Mouse (Mus musculus): ENCODE measurements around the gene Phc2.
A peak's percentile ranks its signal among the peaks of the same experiment; 100 is the strongest.

Gene Phc2

DNA sequence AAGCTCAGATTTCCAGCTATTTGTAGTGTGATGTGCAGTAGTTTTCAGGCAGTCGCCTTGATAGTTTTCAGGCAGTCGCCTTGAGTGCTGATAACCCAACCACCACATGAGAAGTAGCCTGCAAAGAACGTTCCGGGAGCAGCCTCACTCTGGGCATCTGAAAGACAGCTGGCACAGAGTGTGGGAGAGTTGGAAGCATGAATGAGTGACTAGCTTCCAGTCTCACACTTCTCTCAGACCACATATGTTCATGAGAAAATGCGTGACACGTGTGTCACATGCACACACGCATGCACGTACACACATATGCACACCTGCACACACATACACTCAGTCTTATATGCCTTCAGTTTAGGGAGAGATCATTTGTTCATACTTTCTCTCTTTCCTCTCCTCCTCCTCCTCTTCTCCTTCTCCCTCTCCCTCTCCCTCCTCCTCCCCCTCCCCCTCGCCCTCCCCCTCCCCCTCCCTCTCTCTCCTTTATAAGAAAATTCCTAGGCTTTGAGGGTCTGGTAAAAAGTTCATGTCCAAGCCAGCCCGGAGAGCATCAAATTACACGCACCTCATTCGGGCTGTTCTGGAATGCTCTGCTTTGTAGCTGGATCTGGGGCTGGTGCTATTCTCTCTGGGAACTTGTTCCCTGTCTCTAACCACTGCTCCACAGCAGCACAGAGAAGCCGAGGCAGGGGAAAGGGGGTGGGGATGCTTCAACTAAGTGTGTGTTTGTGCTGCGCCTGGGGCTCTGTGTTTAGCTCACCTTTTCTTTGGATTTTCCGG lies 37.8 kb downstream of the Phc2 start:
- DNase-seq: no peak

GRCm38 (mm10) chr4:128693207-128693606 lies 38.7 kb downstream of the Phc2 start:
- no peak for DNase-seq

DNA sequence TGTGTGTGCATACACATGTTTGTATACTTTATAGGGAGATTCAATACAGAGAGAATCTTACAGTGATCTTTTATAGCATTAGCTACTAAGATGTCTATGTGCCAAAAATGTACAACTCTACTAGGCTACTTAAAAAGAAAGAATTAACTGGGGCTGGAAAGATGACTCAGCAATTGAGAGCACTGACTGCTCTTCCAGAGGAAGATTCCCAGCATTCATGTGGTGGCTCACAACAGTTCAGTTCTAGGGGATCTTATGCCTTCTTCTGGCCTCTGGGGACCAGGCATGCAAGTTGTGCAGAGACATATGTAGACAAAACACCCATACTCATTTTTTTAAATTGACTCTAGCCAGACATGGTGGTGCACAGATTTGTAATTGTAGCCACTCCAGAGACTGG lies 39.8 kb downstream of the Phc2 start:
- no peak for DNase-seq

DNA sequence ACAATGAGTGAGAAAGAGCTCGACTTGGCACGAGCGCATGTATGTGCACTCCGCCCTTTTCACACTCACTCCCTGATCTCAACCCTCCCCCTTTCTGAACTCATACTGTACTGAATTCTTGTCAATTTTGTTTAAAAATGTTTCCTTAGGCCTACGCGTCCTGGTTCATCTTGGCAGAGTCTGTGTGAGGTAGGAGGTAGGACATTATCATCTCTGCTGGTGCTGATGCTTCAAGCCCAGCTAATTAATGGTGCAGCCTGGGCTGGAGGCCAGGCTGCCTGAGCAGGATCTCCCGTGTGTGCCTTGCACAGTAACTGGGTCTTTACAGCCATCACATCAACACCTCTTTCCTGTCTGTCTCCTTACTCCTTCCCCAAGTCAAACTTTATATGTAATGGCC lies 40.6 kb downstream of the Phc2 start:
- peak; percentile 43 to 61 for DNase-seq

GRCm38 (mm10) chr4:128698011-128698861 lies 43.7 kb downstream of the Phc2 start:
- DNase-seq: no peak

DNA sequence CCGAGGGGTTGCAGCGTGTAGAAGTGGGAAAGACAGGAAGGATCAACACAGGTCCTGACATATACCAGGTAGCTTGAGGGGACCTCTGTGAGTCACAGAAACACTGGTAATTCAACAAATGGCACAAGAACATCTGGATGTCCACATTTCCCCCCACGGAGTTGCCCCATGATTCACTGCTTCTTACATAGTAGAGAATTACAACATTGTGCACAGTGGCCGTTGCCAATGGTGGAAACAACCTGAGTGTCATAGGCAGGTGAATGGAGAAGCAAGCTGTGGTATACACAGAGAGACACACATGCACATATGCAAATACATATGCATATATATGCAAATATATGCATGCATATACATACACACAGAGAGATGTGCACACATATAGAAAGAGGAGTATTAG lies 45.4 kb downstream of the Phc2 start:
- no peak for DNase-seq

DNA sequence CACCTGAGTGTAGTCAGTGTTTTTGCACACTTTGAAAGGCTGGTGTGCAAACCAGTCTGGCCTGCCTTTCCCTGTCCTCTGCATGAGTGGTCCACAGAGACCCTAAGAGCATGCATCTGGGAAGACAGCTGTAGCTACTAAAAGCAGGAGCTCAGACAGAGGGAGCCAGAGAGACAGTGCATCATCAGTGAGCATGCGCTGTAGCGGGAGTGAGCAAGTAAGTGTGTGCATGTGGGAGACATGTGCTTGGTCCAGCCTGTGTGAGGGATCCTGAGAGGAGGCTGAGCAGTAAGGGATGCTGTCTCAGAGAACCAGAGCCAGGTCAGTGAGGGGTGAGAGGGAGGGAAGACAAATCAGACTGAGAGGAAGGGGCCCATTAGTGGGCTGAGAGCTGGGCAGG lies 46.0 kb downstream of the Phc2 start:
- DNase-seq: no peak

GRCm38 (mm10) chr4:128705138-128705720 lies 50.7 kb downstream of the Phc2 start:
- DNase-seq: peak; percentile 65 to 75

- DNase-seq: no peak
Measured at GRCm38 (mm10) chr4:128706626-128707025, 52.1 kb downstream of the Phc2 start.

GRCm38 (mm10) chr4:128707384-128707783 lies 52.9 kb downstream of the Phc2 start:
- no peak for DNase-seq

DNA sequence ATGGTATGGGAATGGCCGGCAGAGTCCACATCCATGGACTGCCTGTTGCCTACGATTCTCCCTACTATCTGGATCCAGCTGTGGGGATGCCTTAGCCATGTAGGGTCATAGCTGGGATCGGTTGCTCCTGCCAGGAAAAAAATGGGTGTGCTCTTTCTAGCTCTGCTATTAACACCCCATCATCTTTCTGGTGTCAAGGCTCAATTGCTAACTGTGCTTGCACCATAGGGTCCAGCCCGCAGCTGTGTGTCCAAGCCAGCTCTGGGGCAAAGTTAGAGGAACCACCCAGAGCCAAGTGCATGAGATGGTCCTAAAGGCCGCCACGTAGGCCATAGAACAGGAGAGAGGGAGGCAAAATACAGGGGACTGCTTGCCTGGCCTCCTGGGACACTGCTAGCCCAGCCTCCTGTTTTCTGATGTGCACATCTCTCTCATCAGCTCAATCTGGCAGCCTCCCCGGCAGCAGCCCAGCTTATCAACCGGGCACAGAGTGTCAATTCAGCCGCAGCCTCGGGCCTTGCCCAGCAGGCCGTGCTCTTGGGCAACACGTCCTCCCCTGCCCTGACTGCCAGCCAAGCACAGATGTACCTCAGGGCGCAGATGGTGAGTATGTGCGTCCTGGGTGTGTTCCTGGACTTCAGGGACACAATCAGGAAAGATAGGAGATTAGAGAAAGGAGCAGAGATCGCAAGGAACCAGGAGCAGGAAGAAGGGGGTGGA lies 54.7 kb downstream of the Phc2 start:
- DNase-seq: peak; percentile 63 to 68

DNA sequence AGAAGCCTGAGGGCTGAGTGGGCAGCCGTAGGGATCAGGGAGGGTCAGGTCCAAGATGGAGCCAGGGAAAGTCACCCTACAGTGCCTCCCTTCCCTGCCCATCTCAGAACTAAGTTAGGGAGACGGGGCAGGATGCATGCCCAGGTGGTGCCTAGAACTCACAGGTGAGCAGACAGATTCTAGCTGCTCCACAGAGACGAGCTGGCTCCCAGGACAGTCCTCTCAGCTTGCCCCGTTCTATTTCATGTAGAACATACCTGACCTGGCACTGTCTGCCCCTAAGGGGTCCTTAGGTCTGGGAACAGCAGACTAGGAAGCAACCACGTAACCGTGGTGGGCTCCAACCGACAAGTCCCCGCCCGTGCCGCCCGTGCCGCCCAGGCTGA lies 55.3 kb downstream of the Phc2 start:
- DNase-seq: peak in 1 of 2 experiments; percentile 57

GRCm38 (mm10) chr4:128710286-128710685 lies 55.8 kb downstream of the Phc2 start:
- peak; percentile 66 to 72 for DNase-seq

- peak in 1 of 2 experiments; percentile 57 for DNase-seq
Measured at GRCm38 (mm10) chr4:128710800-128711199, 56.3 kb downstream of the Phc2 start.

GRCm38 (mm10) chr4:128711455-128712135 lies 57.1 kb downstream of the Phc2 start:
- DNase-seq: peak; percentile 95 to 96

DNA sequence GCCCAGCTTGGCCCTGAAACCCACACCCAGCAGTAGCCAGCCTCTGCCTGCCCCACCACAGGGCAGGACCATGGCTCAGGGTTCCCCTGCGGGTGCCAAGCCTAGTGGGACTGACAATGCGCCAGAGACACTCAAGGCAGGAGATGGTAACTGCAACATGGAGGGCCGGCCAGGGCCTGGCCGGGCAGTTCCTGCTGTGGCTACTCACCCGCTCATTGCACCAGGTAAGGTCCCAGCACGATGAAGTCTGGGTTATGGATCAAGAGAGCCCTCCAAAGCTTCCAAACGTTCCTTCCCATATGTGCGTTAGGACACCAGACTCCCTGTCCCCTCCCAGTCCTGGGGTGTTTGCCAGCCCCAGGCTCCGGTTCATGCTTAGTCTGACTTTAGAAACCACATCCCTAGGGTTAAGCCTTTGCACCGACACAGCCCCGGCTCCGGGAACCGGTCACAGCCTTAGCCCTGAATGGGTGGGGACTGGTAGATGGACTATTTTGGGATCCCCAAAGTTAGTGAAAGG lies 57.7 kb downstream of the Phc2 start:
- DNase-seq: peak; percentile 58 to 60

DNA sequence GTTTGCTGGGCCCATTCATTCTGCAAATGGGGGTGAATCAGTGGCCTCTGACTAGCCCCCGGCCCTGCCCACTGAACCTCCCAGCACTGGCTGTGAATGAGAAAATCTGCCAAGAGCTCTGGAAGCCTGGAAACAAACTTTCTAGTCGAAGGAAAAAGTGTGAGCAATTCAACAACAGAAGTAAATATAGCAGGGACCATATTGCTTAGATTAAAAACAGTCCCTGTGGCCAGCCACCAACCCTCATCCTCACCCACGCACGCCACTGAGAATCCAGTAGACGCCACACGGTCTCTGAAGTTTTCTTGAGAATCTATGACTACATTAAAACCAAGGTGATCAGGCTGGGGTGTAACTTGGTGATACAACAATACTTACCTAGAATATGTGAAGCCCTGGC lies 58.4 kb downstream of the Phc2 start:
- no peak for DNase-seq

DNA sequence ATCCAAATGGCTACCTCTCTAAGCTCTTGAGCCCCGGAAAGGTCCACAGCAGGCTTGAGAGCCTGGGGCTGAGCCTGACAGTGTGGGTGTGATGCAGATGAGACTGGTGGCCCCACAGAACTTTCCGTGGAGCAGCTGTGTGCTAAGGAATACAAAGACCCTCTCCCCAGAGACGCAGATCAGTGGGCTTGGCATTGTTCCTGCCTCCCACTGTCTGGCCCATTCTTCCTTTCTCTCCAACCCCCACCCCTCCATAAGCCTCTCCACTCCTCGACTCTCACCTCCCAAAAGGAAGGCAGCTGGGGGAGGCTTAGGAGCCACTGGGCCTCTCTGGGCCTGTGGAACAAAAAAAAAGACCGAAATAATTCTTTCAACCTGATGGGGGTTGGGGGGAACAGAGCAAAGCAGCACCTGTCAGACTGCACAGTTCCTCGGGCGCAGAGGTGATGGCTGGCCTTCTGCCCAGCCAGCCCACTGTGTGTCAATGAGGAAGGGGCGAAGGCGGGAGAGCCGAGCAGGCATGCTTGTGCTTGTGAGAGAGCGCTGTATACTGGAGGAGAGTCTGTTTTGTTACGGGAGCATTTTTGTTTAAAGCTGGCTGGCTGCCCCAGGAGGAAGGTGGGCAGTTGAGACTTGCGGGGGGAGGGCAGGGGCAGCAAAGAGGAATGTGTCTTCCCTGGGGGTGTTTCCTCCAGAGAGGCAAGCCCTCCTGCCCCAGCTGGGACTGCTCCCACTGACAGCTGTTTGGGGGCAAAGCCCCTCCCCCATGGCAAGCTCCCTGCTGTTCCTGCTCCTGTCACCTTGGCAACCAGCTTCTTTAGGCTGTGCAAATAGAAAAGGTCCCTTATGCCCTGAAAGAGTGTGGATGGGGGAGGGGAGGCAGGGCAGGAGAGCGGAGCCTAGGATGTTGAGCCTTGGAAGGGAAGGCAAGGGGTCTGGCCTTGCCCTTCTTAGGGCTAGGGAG lies 61.0 kb downstream of the Phc2 start:
- DNase-seq: peak; percentile 73 to 74

DNA sequence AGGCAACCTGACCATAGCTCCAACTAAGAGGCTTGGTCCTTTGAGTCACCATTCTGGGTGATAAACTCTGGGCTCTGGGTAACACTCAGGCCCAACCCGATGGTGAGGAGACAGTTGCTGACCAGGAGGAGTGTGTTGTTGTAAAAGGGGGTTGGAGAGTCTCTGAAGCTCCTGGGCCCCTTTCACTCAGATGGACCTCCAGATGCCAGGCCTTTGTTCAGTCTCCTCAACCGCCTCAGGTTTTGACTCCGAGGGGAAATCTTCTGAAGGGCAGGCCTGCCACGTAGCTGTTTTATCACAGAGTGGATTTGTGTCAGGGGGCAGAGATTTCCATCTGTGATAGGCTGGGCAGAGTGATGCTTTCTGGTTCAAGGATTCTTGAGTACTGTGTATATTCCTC lies 61.8 kb downstream of the Phc2 start:
- DNase-seq: peak in 1 of 2 experiments; percentile 17

DNA sequence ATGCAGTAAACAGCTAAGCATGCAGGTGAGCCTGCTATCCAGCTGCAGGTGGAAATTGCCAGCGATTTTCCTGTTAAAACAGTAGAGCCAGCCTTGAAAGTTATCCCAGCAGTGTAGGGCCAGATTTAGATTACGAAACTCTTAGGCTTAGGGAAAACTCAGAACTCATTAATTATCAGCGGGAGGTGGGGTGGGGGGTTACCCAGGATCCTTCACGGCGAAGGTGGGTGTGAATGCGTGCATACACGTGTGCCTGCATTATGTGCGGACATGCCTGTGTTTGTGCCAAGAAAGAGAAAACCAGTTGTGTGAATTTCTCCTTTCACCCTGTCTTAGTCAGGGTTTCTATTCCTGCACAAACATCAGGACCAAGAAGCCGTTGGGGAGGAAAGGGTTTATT lies 62.2 kb downstream of the Phc2 start:
- no peak for DNase-seq

- peak; percentile 73 to 79 for DNase-seq
Measured at GRCm38 (mm10) chr4:128720110-128720509, 65.6 kb downstream of the Phc2 start.

Measured in cerebellum, postnatal 25 days (tissue).